Mouse (Mus musculus): Measurements from ENCODE around the gene 2310039H08Rik. TPM values are rescaled to one million over a fixed set of nuclear protein-coding genes. Genes with fewer than 3 reads are reported as not detected.

The 2310039H08Rik gene
- total RNA-seq, 2 experiments from 2014 or later = 7.5 to 10.5 TPM

DNA sequence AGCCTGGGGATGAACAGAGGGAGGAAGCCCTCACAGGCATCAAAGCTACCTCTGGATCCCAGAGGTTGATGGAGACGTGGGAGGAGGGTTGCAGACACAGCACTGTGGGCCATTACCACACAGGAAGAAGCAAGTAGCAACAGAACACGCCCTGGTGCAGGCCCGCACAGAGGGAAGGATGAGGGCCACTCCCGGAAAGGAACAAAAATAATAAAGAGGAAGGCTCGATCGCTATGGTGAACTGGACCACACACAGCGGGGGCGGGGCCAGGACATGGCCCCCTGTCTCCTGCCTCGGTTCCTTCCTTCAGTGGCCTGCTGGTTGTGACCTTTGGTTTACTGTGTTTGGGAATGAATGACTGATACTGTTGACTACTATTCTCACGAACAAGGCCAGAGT lies 27.2 kb downstream of the 2310039H08Rik start:
- no peak for DNase-seq (ENCODE audit: extremely low spot score in 1 of 2, low spot score in 1 of 2)

DNA sequence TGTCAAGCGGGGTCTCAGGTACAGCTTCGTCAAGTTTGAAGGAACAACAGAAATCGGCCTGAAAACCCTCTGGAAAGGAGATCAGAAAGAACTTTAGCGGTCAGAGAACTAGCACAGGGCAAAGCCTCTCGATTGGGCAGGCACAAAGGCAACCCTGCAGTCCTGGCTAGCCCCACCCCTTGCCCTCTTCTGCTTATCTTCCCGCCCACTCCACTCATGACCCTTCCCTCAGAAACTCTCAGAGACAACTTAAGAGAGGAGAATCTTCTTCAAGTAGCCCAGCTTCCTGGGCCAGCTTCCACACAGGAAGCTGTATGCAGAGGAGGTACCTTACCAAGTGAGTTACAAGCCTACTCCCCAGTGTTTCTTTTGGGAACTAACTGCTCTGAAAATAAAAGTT lies 29.3 kb downstream of the 2310039H08Rik start:
- no peak for DNase-seq (ENCODE audit: extremely low spot score in 1 of 2, low spot score in 1 of 2)

DNA sequence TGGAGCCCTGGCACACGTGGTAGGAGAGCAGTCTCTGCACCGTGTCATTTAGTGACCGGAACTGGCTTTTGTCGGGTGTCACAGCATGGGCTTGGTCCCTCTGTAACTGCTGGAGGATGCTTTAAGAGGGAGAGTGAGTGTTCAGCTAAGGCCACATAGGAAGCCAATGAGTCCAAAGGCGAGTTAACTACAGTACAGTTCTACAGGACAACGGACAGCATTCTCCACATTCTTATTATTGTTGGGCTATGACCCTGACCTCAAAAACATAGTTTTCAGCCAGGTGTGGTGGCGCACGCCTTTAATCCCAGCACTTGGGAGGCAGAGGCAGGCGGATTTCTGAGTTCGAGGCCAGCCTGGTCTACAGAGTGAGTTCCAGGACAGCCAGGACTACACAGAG lies 35.9 kb downstream of the 2310039H08Rik start:
- DNase-seq (ENCODE audit: extremely low spot score in 1 of 2, low spot score in 1 of 2) = no peak

DNA sequence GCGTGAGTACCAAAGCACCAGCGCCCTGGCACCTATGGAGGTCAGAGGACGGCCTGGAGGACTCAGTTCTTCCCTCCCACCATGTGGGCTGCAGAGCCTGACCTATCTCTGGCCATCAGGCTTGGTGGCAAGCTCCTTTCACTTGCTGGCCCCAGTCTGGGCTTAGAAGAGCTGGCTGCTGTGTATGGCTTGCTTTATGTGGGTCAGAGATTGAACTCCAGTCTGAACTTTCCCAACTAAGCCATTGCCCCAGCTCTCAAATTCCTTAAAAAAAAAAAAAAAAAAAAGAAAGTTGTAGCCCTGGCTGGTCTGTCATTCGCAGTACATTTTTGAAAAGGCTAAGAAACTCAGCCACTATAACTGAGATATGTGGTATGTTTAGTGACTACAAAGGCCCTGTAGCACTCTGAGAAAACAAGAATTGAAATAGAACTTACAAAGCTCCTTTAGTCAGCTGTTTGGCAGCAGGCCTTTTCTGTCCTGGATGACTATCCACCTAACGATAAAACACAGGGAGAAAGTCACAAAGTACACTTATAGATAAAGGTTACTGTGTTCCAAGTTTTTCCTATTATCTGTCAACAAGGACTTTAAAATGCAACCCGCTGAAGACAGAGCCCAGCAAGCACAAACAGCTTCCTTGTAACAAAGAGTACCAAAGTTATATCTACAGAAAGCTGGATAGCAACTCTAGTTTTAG lies 36.8 kb downstream of the 2310039H08Rik start:
- DNase-seq (ENCODE audit: extremely low spot score in 1 of 2, low spot score in 1 of 2) = no peak

DNA sequence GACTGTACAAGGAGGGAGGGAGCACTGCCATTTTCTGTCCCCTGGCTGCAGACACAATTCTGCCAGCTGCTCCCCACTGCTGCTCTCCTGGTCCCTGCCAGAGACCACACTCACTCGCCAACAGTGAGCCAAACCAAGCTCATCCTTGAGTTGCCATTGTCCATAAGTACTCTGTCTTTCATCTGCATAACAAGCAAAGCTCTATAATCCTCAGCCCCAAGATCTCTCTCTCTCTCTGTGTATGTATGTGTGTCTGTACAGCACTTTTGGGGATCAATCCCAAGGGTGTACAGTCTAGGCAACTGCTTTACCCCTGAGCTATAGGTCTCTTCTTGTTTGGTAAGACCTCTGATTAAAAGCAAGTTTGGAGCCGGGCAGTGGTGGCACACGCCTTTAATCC lies 38.2 kb downstream of the 2310039H08Rik start:
- DNase-seq (ENCODE audit: extremely low spot score in 1 of 2, low spot score in 1 of 2) = no peak

DNA sequence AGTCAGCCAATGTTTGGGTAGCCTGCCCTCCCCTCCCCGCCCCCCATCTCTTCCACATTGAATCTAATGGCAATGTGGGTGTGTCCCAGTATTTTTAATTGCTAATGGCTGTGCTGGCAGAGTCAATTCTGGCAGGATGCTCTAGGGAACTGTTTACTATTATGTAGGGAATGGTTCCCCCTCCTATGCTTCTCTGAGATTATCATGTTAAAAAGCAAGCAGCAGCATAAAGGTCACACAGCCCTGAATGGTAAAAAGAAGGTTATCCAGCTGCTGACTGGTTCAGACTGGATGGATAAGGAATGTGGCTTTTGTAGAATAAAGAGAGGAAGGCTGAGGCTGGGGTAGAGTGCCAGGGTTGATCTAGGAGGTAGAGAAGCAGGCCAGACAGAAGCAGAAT lies 40.0 kb downstream of the 2310039H08Rik start:
- DNase-seq (ENCODE audit: extremely low spot score in 1 of 2, low spot score in 1 of 2) = no peak

DNA sequence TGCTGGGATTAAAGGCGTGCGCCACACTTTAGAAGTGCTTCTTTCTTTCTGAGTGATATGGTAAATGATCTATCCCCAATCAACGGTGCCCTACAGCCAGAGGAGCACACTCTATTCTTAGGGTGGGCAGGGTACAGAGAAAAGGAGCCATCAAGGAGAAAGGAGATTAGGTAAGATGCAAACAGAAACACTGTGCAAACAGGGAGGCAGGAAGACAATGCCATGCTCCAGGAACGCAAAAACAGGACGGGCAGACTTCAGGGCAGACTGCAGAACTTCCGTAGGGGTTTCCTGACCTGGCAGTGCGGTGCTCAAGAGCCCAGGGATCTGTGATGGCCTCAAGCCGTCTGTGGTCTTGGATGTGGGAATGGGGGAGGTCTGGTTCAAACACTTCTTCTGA lies 41.2 kb downstream of the 2310039H08Rik start:
- no peak for DNase-seq (ENCODE audit: extremely low spot score in 1 of 2, low spot score in 1 of 2)

DNA sequence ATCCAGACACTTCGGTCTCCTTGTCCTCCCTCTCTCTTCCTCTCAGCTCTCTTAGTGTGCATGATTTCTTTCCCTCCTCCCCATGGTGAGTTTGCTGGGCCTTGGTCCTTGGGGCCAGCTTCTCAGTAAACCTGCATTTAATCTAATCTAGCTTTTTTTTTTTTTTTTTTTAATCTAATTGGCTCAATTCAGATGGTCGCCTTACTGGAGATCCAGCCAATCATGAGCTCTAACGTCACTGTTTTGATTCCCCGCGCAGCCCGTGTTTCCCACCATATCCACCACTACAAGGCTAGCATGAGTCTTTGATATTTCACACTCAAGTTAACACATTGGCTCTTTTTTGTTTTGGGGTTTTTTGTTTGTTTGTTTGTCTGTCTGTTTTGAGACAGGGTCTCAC lies 42.1 kb downstream of the 2310039H08Rik start:
- DNase-seq (ENCODE audit: extremely low spot score in 1 of 2, low spot score in 1 of 2) = no peak

DNA sequence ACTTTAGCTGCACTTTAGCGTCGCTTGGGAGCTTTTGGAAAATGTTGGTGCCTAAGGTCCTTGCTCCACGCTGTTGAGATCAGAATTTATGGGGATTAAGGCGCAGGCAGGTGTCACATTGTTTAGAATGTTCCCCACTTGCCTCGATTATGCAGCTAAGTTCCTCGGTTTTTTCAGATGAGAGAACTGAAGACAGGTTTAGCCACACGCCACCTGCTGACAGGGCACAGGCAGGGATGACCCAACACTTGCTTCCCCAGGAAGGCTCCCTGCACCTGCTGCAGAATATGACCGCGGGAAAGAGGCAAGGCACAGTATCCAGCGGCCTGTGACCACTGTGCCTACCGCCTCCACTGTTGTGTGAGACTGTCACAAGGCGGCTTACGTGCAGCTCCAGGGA lies 43.9 kb downstream of the 2310039H08Rik start:
- DNase-seq (ENCODE audit: extremely low spot score in 1 of 2, low spot score in 1 of 2) = no peak

DNA sequence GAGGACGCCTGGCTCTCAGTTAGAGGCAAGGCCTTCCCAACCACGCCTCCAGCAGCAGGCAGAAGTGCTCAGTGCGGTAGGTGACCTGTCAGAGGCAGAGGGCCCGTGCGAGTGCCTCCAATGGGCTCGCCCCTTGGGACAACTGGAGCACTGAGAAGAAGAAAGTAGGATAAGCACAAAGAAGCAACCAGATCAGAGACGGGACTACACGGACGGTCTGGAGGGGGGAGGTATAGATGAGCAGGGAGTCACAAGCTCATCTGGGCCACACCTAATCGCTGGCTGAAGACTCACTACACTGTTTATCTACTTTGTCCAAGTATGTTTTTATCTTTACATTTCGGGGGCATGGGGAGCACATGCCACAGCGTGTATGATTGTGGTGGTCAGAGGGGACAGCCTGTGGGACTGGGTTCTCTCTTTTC lies 45.3 kb downstream of the 2310039H08Rik start:
- no peak for DNase-seq (ENCODE audit: extremely low spot score in 1 of 2, low spot score in 1 of 2)

DNA sequence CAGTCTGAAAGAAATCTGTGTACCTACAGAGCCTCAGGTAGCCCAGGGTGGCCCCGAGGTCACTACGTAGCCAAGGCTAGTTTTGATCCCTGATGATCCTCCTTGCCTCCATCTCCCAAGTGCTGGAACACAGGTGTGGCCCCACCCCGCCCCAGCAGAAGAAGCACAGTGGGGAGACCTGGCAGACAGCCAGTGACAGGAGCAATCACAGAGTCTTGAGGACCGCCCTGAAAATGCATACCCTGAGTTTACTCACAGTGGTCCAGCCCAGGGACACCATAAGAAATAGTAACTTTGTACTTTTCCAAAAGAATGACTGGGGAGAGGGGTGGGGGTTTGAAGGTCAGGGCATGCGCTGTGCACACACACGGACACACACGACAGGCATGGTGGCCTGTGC lies 48.2 kb downstream of the 2310039H08Rik start:
- no peak for DNase-seq (ENCODE audit: extremely low spot score in 1 of 2, low spot score in 1 of 2)

Other genes starting within 250 kb of the 2310039H08Rik start
- gene Cul9, start 226.2 kb upstream of the 2310039H08Rik start, total RNA-seq (2021) = 10 to 100 TPM; 51.1 to 57.4 TPM
- gene Srf, start 216.5 kb upstream of the 2310039H08Rik start, total RNA-seq (2021) = 10 to 100 TPM; 75.9 to 80.6 TPM
- gene Ptk7, start 143.1 kb upstream of the 2310039H08Rik start, total RNA-seq (2021) = 1 to 10 TPM; 8.9 to 9.4 TPM
- gene Klc4, start 126.6 kb upstream of the 2310039H08Rik start, total RNA-seq (2021) = 10 to 100 TPM; 16.8 to 17.0 TPM
- gene Mrpl2, start 126.4 kb upstream of the 2310039H08Rik start, total RNA-seq (2021) = 10 to 100 TPM; 51.5 to 57.4 TPM
- gene Cul7, start 122.3 kb upstream of the 2310039H08Rik start, total RNA-seq (2021) = 10 to 100 TPM; 19.7 to 20.9 TPM
- 10 to 100 TPM; 16.3 to 18.1 TPM for gene Rrp36, start 98.3 kb upstream of the 2310039H08Rik start, total RNA-seq (2021)
- 100 to 1,000 TPM in 1 of 2 experiments, 10 to 100 TPM in 1; 94.9 to 109 TPM for gene Mea1, start 93.8 kb upstream of the 2310039H08Rik start, total RNA-seq (2021)
- gene Klhdc3, start 91.7 kb upstream of the 2310039H08Rik start, total RNA-seq (2021) = 100 to 1,000 TPM; 180 to 197 TPM
- gene Ppp2r5d, start 67.5 kb upstream of the 2310039H08Rik start, total RNA-seq (2021) = 10 to 100 TPM; 88.1 to 91.8 TPM
- gene Pex6, start 61.2 kb upstream of the 2310039H08Rik start, total RNA-seq (2021) = 10 to 100 TPM; 52.7 to 53.5 TPM
- under 1 TPM in 1 of 2 experiments, not detected in 1; 0.68 TPM for gene Gnmt, start 43.5 kb upstream of the 2310039H08Rik start, total RNA-seq (2021)
- gene Cnpy3, start 20.4 kb upstream of the 2310039H08Rik start, total RNA-seq (2021) = 10 to 100 TPM; 62.3 to 68.2 TPM
- not detected for gene Ptcra, start 8.9 kb upstream of the 2310039H08Rik start, total RNA-seq (2021)
- gene Rpl7l1, start 10.0 kb downstream of the 2310039H08Rik start, total RNA-seq (2021) = 10 to 100 TPM; 51.4 to 53.8 TPM
- 10 to 100 TPM; 47.5 to 60.3 TPM for gene Bicral, start 85.8 kb downstream of the 2310039H08Rik start, total RNA-seq (2021)
- gene Tbcc, start 118.0 kb downstream of the 2310039H08Rik start, total RNA-seq (2021) = 10 to 100 TPM; 34.6 to 36.7 TPM
- not detected for gene Prph2, start 137.8 kb downstream of the 2310039H08Rik start, total RNA-seq (2021)
- gene Ubr2, start 237.9 kb downstream of the 2310039H08Rik start, total RNA-seq (2021) = 10 to 100 TPM; 51.5 to 59.1 TPM

Measured in layer of hippocampus, postnatal 25 days (tissue).